Mouse (Mus musculus) thymus, postnatal 4 days (tissue): ENCODE data around the gene Gm3012.
"Not testable (repeated sequence)": the region's sequence is repeated elsewhere in the genome, so short reads cannot be mapped to it uniquely, and the experiment has no call there.

Experiments used
- DNase-seq: peaks from one replicate; pipeline ENCODE4 v3.0.0; 2021

Gm3012 gene

DNA sequence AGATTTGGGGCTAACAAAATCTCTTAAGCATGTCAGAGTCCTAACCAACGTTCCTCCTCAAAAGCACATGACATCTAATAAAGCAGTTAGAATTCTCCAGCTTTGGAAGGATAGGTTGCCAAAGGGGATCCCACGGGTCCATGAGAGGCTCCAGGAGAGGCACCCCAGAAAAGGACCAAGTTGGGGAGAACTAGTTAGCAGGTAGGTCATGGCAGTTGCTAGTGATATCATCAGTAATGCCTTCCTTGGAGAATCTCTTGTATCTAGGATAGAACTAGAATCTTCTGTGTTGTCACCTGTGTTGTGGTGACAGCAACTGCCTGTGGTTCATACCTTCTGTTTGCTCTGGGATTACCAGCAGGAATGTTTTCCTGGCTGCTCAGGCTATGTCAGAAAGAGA, at the start of gene Gm3012:
TSS of gene Gm3012 (plus strand) at position 301 of the 400 bp plus-strand sequence.
- not testable (repeated sequence) for DNase-seq

- DNase-seq = not testable (repeated sequence)
These were observed 17.4 kb downstream of the Gm3012 start, which contains the start of gene Gm3020 for GRCm38 (mm10) chr14:3651730-3652129. TSS of gene Gm3020 (plus strand) at chr14:3652030.

GRCm38 (mm10) chr14:3688483-3688882, 54.2 kb downstream of the Gm3012 start, which contains the start of gene Gm3043:
TSS of gene Gm3043 (plus strand) at chr14:3688783.
- DNase-seq = not testable (repeated sequence)
